Mouse (Mus musculus) ES-E14 (cell line): ENCODE results near the gene Tulp1.
"Not testable (repeated sequence)": the region's sequence is repeated elsewhere in the genome, so short reads cannot be mapped to it uniquely, and the experiment has no call there.

Experiments
- HCFC1 ChIP-seq: IDR thresholded peaks from 2 replicates; pipeline ENCODE4 v1.6.1; 2012; ENCODE audit warnings: low read length, inconsistent platforms, borderline replicate concordance; ENCODE audit not compliant: insufficient read depth
- MAFK ChIP-seq: IDR thresholded peaks from 2 replicates; pipeline ENCODE4 v1.6.1; 2014; ENCODE audit warnings: mild to moderate bottlenecking, low read depth, low read length, inconsistent platforms; ENCODE audit not compliant: insufficient read depth

GRCm38 (mm10) chr17:28324416-28324815, 40.6 kb downstream of the Tulp1 start:
- TF ChIP-seq MAFK, HCFC1: not testable (repeated sequence)
